Comparison of ENCODE assay signal across 11 mouse cellular contexts in the genomic region with DNA sequence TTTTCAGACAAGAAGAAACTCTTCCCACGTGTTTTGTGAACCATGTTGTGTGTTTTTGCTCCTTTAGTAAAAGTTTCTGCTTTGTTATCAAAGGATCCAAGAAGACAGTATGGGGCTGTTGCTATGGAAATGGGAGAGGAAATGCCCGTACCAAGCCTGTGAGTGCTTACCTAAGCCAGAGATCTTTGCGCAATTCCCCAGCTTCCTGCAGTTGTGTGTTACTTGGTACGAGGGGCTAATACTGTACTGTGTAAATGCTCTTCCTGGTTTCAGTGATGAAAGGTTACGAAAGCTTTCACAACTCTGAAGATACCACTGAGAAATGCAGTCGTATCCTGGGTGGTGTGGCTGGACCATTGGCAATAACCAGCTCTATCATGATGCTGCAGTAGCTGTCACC.
DNase-seq lines count a peak whose midpoint lies in the region; ATAC-seq and TF ChIP-seq lines count a peak whose summit lies in the region.
"Had no signal": no experiment of that assay in that cellular context is flagged by ENCODE, and none has a peak within 500 bp of the region (broad histone marks: within the 10 kb centered on the region; RNA-seq: fewer than 3 reads in every experiment).

No protein-coding gene starts in this region.

- H3K4me1 ChIP-seq in lung, embryonic 14.5 days (ENCODE audit: insufficient read depth): no peaks in the 10 kb centered on the region

- H3K9ac ChIP-seq in lung, embryonic 14.5 days: no peak overlapping the region

- H3K4me3 ChIP-seq in lung, embryonic 14.5 days (ENCODE audit: low read depth, low read length): no peak overlapping the region
- H3K4me3 ChIP-seq: forebrain, embryonic 10.5 days; gastrocnemius, adult 2 months had no signal

- H3K36me3 ChIP-seq in lung, embryonic 14.5 days (ENCODE audit: insufficient read depth): no peaks in the 10 kb centered on the region
- H3K36me3 ChIP-seq: forebrain, embryonic 10.5 days had no signal

- WGBS in lung, embryonic 14.5 days: 53% methylated on average over 6 of the region's 6 CpGs

- no peak for ATAC-seq in lung, embryonic 14.5 days (ENCODE audit: insufficient read depth)
- ATAC-seq in inflammation-experienced regulatory T-cells, adult 6 months: peak; percentile 58
- ATAC-seq in megakaryocyte progenitor cell, adult 5-6 weeks (replicated peaks; ENCODE audit: poor library complexity): peak; percentile 84
- ATAC-seq: intestine, postnatal 0 days had no signal

- no peaks in the 10 kb centered on the region for H3K27me3 ChIP-seq in lung, embryonic 14.5 days (ENCODE audit: insufficient read depth, low read length)

- no peak for TF ChIP-seq CTCF in lung, embryonic 14.5 days (IDR thresholded peaks at IDR 0.05; ENCODE audit: low read depth)

- peak; percentile 34 for DNase-seq in lung, embryonic 14.5 days
- no peak for DNase-seq in lung, postnatal 10 days
- DNase-seq in R1 (ENCODE audit: low read depth, low spot score): peak; percentile 7
- DNase-seq in right cerebral cortex, postnatal 10 days (ENCODE audit: low spot score in 2 of 2): no peak
- no peak for DNase-seq in adrenal gland, adult 8-10 months
- DNase-seq in cerebellum, postnatal 10 days: no peak
- DNase-seq: gastrocnemius, adult 2 months had no signal

- H3K27ac ChIP-seq in lung, embryonic 14.5 days (ENCODE audit: low read depth): no peak overlapping the region
- H3K27ac ChIP-seq: forebrain, embryonic 10.5 days; gastrocnemius, adult 2 months had no signal

- no peak overlapping the region for H3K4me2 ChIP-seq in lung, embryonic 14.5 days

- H3K9me3 ChIP-seq in lung, embryonic 14.5 days (ENCODE audit: low read depth, low read length): no peaks in the 10 kb centered on the region
- H3K9me3 ChIP-seq: forebrain, embryonic 10.5 days had no signal

Comparison
In these comparisons a context has a peak if more than half of its experiments do, and no peak if none do; other contexts are left out.
1. DNase-seq: peak in lung, embryonic 14.5 days (single experiment) and R1 (single experiment); none in lung, postnatal 10 days (single experiment), right cerebral cortex, postnatal 10 days (0 of 2), adrenal gland, adult 8-10 months (single experiment) and cerebellum, postnatal 10 days (0 of 2).